Mouse (Mus musculus): Measurements from ENCODE around the gene Ctf1.

Ctf1 gene

GRCm38 (mm10) chr7:127712461-127713385, at the start of gene Ctf1:
TSS of gene Ctf1 (plus strand) at chr7:127712736.
- peak; percentile 53 to 59 for DNase-seq (ENCODE audit: low spot score in 2 of 2)

GRCm38 (mm10) chr7:127662926-127663325, 49.6 kb upstream of the Ctf1 start:
- no peak for DNase-seq (ENCODE audit: low spot score in 2 of 2)

- no peak for DNase-seq (ENCODE audit: low spot score in 2 of 2)
Measured at GRCm38 (mm10) chr7:127666066-127666654, 46.4 kb upstream of the Ctf1 start.

- DNase-seq (ENCODE audit: low spot score in 2 of 2), result no peak
Measured at GRCm38 (mm10) chr7:127666679-127667078, 45.9 kb upstream of the Ctf1 start.

- DNase-seq (ENCODE audit: low spot score in 2 of 2), result no peak
Measured at GRCm38 (mm10) chr7:127667171-127667570, 45.4 kb upstream of the Ctf1 start.

- no peak for DNase-seq (ENCODE audit: low spot score in 2 of 2)
Measured at GRCm38 (mm10) chr7:127671880-127672774, 40.4 kb upstream of the Ctf1 start.

- DNase-seq (ENCODE audit: low spot score in 2 of 2), result no peak
Measured at GRCm38 (mm10) chr7:127672776-127673175, 39.8 kb upstream of the Ctf1 start.

GRCm38 (mm10) chr7:127674977-127675376, 37.6 kb upstream of the Ctf1 start:
- DNase-seq (ENCODE audit: low spot score in 2 of 2), result peak; percentile 72 to 77

- DNase-seq (ENCODE audit: low spot score in 2 of 2), result no peak
Measured at GRCm38 (mm10) chr7:127675391-127675811, 37.1 kb upstream of the Ctf1 start.

GRCm38 (mm10) chr7:127677077-127677476, 35.5 kb upstream of the Ctf1 start:
- DNase-seq (ENCODE audit: low spot score in 2 of 2), result peak; percentile 23 to 34

GRCm38 (mm10) chr7:127677609-127678008, 34.9 kb upstream of the Ctf1 start:
- DNase-seq (ENCODE audit: low spot score in 2 of 2), result no peak

GRCm38 (mm10) chr7:127678811-127679210, 33.7 kb upstream of the Ctf1 start:
- DNase-seq (ENCODE audit: low spot score in 2 of 2), result no peak

GRCm38 (mm10) chr7:127680541-127680940, 32.0 kb upstream of the Ctf1 start:
- DNase-seq (ENCODE audit: low spot score in 2 of 2), result no peak

GRCm38 (mm10) chr7:127681888-127682553, 30.5 kb upstream of the Ctf1 start:
- DNase-seq (ENCODE audit: low spot score in 2 of 2), result no peak

- no peak for DNase-seq (ENCODE audit: low spot score in 2 of 2)
Measured at GRCm38 (mm10) chr7:127685304-127686018, 27.1 kb upstream of the Ctf1 start.

GRCm38 (mm10) chr7:127686740-127687449, 25.6 kb upstream of the Ctf1 start:
- no peak for DNase-seq (ENCODE audit: low spot score in 2 of 2)

GRCm38 (mm10) chr7:127688935-127689334, 23.6 kb upstream of the Ctf1 start:
- DNase-seq (ENCODE audit: low spot score in 2 of 2), result no peak

GRCm38 (mm10) chr7:127689626-127690280, 22.8 kb upstream of the Ctf1 start:
- no peak for DNase-seq (ENCODE audit: low spot score in 2 of 2)

- DNase-seq (ENCODE audit: low spot score in 2 of 2), result no peak
Measured at GRCm38 (mm10) chr7:127691221-127691989, 21.1 kb upstream of the Ctf1 start.

Data from spleen, postnatal 36 days (tissue).